ENCODE assay signal across 34 mouse cellular contexts in the genomic region with DNA sequence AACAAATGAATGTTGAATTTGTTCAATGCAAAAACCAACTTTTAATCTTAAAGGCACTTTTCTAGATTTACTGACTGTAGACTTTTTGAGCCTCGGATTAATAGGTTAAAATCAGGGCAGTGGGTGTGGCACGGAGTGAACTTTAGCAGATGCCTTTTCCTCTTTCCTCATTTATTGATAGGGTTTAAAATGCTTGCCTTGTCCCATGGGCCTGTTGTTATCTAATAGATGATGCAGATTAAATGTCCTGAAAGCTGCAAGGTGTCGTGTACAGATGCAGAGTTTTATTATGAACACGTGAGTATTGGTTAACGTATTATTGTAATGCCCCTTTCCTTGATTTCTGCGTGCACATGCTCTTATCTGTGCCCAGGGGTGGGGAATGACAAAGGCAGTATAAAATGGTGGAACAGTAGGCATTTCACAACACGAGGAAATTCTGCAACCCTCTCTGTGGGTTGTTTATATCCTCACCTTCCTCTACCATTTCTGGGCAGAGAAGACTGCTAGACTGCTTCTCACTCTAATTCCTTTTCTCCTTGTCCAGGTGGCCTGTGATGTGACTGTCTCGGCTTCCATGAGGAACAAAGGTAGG. TPM values are rescaled to one million over a fixed set of nuclear protein-coding genes. Genes with fewer than 3 reads are reported as not detected.
A peak's percentile ranks its signal among the peaks of the same experiment; 100 is the strongest.
DNase-seq lines count a peak whose midpoint lies in the region; ATAC-seq and TF ChIP-seq lines count a peak whose summit lies in the region.
"Had no signal": no experiment of that assay in that cellular context is flagged by ENCODE, and none has a peak within 500 bp of the region (broad histone marks: within the 10 kb centered on the region; RNA-seq: fewer than 3 reads in every experiment).

A gene (plus strand): TSS at position 426 of the 595 bp plus-strand sequence.

- peaks cover 3% of the 10 kb centered on the region; the same call in 1 of the 2 replicates for H3K4me1 ChIP-seq in liver, adult 2 months (ENCODE audit: control insufficient read depth, insufficient read depth, low read length)
- H3K4me1 ChIP-seq in liver, embryonic 11.5 days (replicated peaks; ENCODE audit: control insufficient read depth, insufficient read depth, low read length): no peaks in the 10 kb centered on the region
- H3K4me1 ChIP-seq: embryonic facial prominence, embryonic 10.5 days; embryonic facial prominence, embryonic 15.5 days; forebrain, embryonic 13.5 days; hindbrain, embryonic 13.5 days; liver, embryonic 12.5 days; midbrain, embryonic 12.5 days had no signal

- no peaks in the 10 kb centered on the region for H3K9me3 ChIP-seq in liver, embryonic 11.5 days (ENCODE audit: control insufficient read depth, low read length)
- H3K9me3 ChIP-seq: embryonic facial prominence, embryonic 10.5 days; embryonic facial prominence, embryonic 15.5 days; forebrain, embryonic 13.5 days; hindbrain, embryonic 13.5 days; liver, embryonic 12.5 days; midbrain, embryonic 12.5 days had no signal

- H3K27ac ChIP-seq in liver, adult 2 months (replicated peaks; ENCODE audit: insufficient read depth, low read depth, low read length): no peak within 1 kb of the TSS
- no peak within 1 kb of the TSS for H3K27ac ChIP-seq in liver, embryonic 11.5 days (ENCODE audit: low read depth, low read length)
- H3K27ac ChIP-seq: embryonic facial prominence, embryonic 10.5 days; embryonic facial prominence, embryonic 15.5 days; forebrain, embryonic 13.5 days; hindbrain, embryonic 13.5 days; liver, embryonic 12.5 days; macrophage; midbrain, embryonic 12.5 days; stomach, postnatal 0 days had no signal

- TF ChIP-seq CTCF in liver, adult 2 months (IDR thresholded peaks at IDR 0.05; ENCODE audit: low read depth, low read length): no peak

- 80% methylated on average over 8 of the region's 8 CpGs for WGBS in liver, adult 2 months
- 75% methylated on average over 8 of the region's 8 CpGs for WGBS in liver, embryonic 11.5 days
- 46% methylated on average over 8 of the region's 8 CpGs for WGBS in large intestine, adult 2 months

- no peaks in the 10 kb centered on the region for H3K27me3 ChIP-seq in liver, adult 2 months (ENCODE audit: control insufficient read depth, insufficient read depth, low read length)
- no peaks in the 10 kb centered on the region for H3K27me3 ChIP-seq in liver, embryonic 11.5 days (replicated peaks; ENCODE audit: control insufficient read depth, insufficient read depth, low read length)
- H3K27me3 ChIP-seq: embryonic facial prominence, embryonic 15.5 days; forebrain, embryonic 13.5 days; hindbrain, embryonic 13.5 days; liver, embryonic 12.5 days; midbrain, embryonic 12.5 days had no signal

- no peaks in the 10 kb centered on the region for H3K79me2 ChIP-seq in liver, adult 2 months (ENCODE audit: control insufficient read depth, insufficient read depth, low read length)

- H3K4me2 ChIP-seq in liver, embryonic 11.5 days: no peak within 1 kb of the TSS
- H3K4me2 ChIP-seq: embryonic facial prominence, embryonic 15.5 days; forebrain, embryonic 13.5 days; heart, embryonic 11.5 days; hindbrain, embryonic 13.5 days; liver, embryonic 12.5 days; midbrain, embryonic 12.5 days had no signal

- no peak for ATAC-seq in liver, embryonic 11.5 days (replicated peaks; ENCODE audit: low FRiP score)
- ATAC-seq in hematopoietic stem cell, adult 5-6 weeks (replicated peaks in 1 of 2; ENCODE audit: insufficient read depth in 1 of 2, low FRiP score in 2 of 2, low TSS enrichment in 1 of 2, low read depth in 1 of 2, poor library complexity in 2 of 2, severe bottlenecking in 2 of 2): peak; percentile 37 to 51; a peak in 2 of 4 replicates
- ATAC-seq: CD4-positive, CD25-positive, alpha-beta regulatory T cell, adult 4 months; forebrain, embryonic 13.5 days; liver, embryonic 12.5 days; lung, postnatal 0 days had no signal

- no peak within 1 kb of the TSS for H3K9ac ChIP-seq in liver, adult 2 months (ENCODE audit: low read depth, low read length)
- no peak within 1 kb of the TSS for H3K9ac ChIP-seq in liver, embryonic 11.5 days (ENCODE audit: low read depth, low read length)
- H3K9ac ChIP-seq: embryonic facial prominence, embryonic 15.5 days; forebrain, embryonic 13.5 days; hindbrain, embryonic 13.5 days; liver, embryonic 12.5 days; midbrain, embryonic 12.5 days had no signal

- no peak within 1 kb of the TSS for H3K4me3 ChIP-seq in liver, adult 2 months (ENCODE audit: insufficient read depth, low read depth, low read length)
- H3K4me3 ChIP-seq in liver, embryonic 11.5 days (ENCODE audit: low read depth, low read length): no peak within 1 kb of the TSS
- H3K4me3 ChIP-seq: embryonic facial prominence, embryonic 10.5 days; embryonic facial prominence, embryonic 15.5 days; forebrain, embryonic 13.5 days; hindbrain, embryonic 13.5 days; liver, embryonic 12.5 days; midbrain, embryonic 12.5 days had no signal

- DNase-seq in liver, adult 2 months (ENCODE audit: extremely low read depth, low read depth, low spot score): no peak
- DNase-seq in liver, embryonic 11.5 days (ENCODE audit: low spot score): no peak
- DNase-seq in large intestine, adult 2 months (ENCODE audit: low read depth, low spot score): no peak
- DNase-seq in lung, postnatal 14 days: no peak
- DNase-seq in natural killer cell, adult 2 months (ENCODE audit: low spot score in 2 of 2): no peak
- no peak for DNase-seq in layer of hippocampus, adult 8-10 months (ENCODE audit: low spot score in 2 of 2)
- DNase-seq: adrenal gland, postnatal 36 days; cerebellum, adult 8-10 months; cerebellum, postnatal 25 days; gastrocnemius, postnatal 25 days; heart, adult 18-20 months; heart, postnatal 36 days; kidney, adult 8-10 months; kidney, postnatal 10 days; lung, adult 18-20 months; retina, postnatal 1 day; right cerebral cortex, postnatal 14 days; thymus, adult 18-20 months; thymus, postnatal 4 days had no signal

- no peaks in the 10 kb centered on the region for H3K36me3 ChIP-seq in liver, adult 2 months (ENCODE audit: control insufficient read depth, insufficient read depth, low read length)
- no peaks in the 10 kb centered on the region for H3K36me3 ChIP-seq in liver, embryonic 11.5 days (ENCODE audit: control insufficient read depth, insufficient read depth, low read length)
- H3K36me3 ChIP-seq: embryonic facial prominence, embryonic 10.5 days; embryonic facial prominence, embryonic 15.5 days; hindbrain, embryonic 13.5 days; liver, embryonic 12.5 days; midbrain, embryonic 12.5 days had no signal

- TF ChIP-seq POLR2A in liver, adult 2 months (IDR thresholded peaks at IDR 0.05; ENCODE audit: extremely low read depth, insufficient read depth, low read length): no peak

RNA-seq across cellular contexts. Expression of the gene that starts here (rescaled TPM):
- 118 and 122 TPM in 2 replicates for total RNA-seq in liver, adult 2 months (2014; rRNA removed)
- polyA plus RNA-seq in liver, adult 2 months (2012; rRNA removed): 32.7 and 36.3 TPM in 2 replicates
- 0.12 and 0.65 TPM in 2 replicates for polyA plus RNA-seq in liver, embryonic 11.5 days (2014; fragmentation: Nextera tagmentation; extraction: Ambion mirVana)
- total RNA-seq in hematopoietic stem cell, adult 5-6 weeks (2017): 3.2 and 13.6 TPM in 2 replicates
- 237 and 588 TPM in 2 replicates for polyA plus RNA-seq in large intestine, adult 2 months (2012; rRNA removed)
- not detected for total RNA-seq in layer of hippocampus, adult 8-10 months (2022)
- total RNA-seq: left cerebral cortex, adult 18-20 months; left cerebral cortex, postnatal 14 days had no signal
- polyA plus RNA-seq: limb, embryonic 11.5 days; midbrain, embryonic 12.5 days had no signal

Comparison
In these comparisons a context has a peak if more than half of its experiments do, and no peak if none do; other contexts are left out.
1. RNA of the gene that starts here (polyA plus RNA-seq): 237 to 588 TPM in large intestine, adult 2 months and 32.7 to 36.3 TPM in liver, adult 2 months; 0.12 to 0.65 TPM in liver, embryonic 11.5 days; every median in the first group is over 10 times any median in the second.